26 mouse cellular contexts compared by ENCODE assay signal in the genomic region with DNA sequence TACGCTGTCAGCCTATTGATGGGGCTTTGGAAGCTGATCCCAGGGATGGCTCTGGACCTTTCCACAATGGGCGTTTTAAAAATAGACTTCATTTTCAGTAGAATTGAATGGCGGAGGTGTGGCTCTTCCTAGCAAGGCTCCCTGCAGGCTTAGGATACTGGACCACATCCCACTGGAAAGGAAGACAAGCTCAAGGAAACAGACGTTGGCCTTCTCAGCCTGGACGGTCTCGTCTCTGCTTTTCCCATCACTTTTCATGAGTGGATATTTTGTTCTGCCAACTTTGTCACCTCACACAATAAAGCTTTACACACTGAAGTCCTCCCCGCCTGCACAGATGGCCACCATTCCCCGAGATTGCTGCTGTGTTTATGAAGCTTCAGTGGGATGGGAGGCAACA.
A peak's percentile ranks its signal among the peaks of the same experiment; 100 is the strongest.
DNase-seq lines count a peak whose midpoint lies in the region; ATAC-seq and TF ChIP-seq lines count a peak whose summit lies in the region.
"Had no signal": no experiment of that assay in that cellular context is flagged by ENCODE, and none has a peak within 500 bp of the region (broad histone marks: within the 10 kb centered on the region; RNA-seq: fewer than 3 reads in every experiment).

No protein-coding gene starts in this region.

- intact Hi-C loops in heart, adult 2 months (cut with DNase I): loop anchor here (1.0 to 10.0 kb wide), 3 partner anchors 39 to 160 kb away; no protein-coding TSS in a partner anchor
- intact Hi-C loops in left cerebral cortex, postnatal 4 days (cut with DNase I): no loop called here

- H3K4me1 ChIP-seq in heart, adult 2 months (ENCODE audit: control insufficient read depth, insufficient read depth, low read length): peaks cover 19% of the 10 kb centered on the region
- H3K4me1 ChIP-seq in heart, embryonic 12.5 days (replicated peaks): peaks cover 58% of the 10 kb centered on the region
- no peaks in the 10 kb centered on the region for H3K4me1 ChIP-seq in lung, postnatal 0 days (ENCODE audit: insufficient read depth, low read depth, low read length)
- peaks cover 58% of the 10 kb centered on the region for H3K4me1 ChIP-seq in hindbrain, embryonic 12.5 days
- H3K4me1 ChIP-seq in limb, embryonic 14.5 days (ENCODE audit: control insufficient read depth, insufficient read depth, low read length): peaks cover 45% of the 10 kb centered on the region
- H3K4me1 ChIP-seq: intestine, embryonic 15.5 days had no signal

- peak; percentile 36 to 47 for DNase-seq in heart, adult 2 months
- DNase-seq in lung, postnatal 10 days: peak; percentile 6
- no peak for DNase-seq in lung, postnatal 0 days (ENCODE audit: low spot score)
- DNase-seq in limb, embryonic 14.5 days (ENCODE audit: low spot score): peak; percentile 57
- DNase-seq in left cerebral cortex, postnatal 4 days: no peak
- no peak for DNase-seq in adrenal gland, adult 18-20 months (ENCODE audit: low spot score in 2 of 2)
- DNase-seq: adrenal gland, adult 8-10 months; cerebellum, adult 18-20 months; cerebellum, postnatal 36 days; embryo, embryonic 11 days; kidney, postnatal 36 days; layer of hippocampus, postnatal 36 days; liver, postnatal 0 days; lung, postnatal 14 days; retina, postnatal 1 day; right cerebral cortex, postnatal 25 days; thymus, postnatal 25 days had no signal

- no peak overlapping the region for H3K9ac ChIP-seq in heart, adult 2 months (ENCODE audit: low read depth, low read length)
- no peak overlapping the region for H3K9ac ChIP-seq in heart, embryonic 12.5 days
- H3K9ac ChIP-seq in lung, postnatal 0 days (replicated peaks; ENCODE audit: low read depth): no peak overlapping the region
- no peak overlapping the region for H3K9ac ChIP-seq in hindbrain, embryonic 12.5 days
- no peak overlapping the region for H3K9ac ChIP-seq in limb, embryonic 14.5 days (ENCODE audit: low read depth, low read length, severe bottlenecking)
- H3K9ac ChIP-seq: embryonic facial prominence, embryonic 13.5 days; forebrain, embryonic 12.5 days; intestine, embryonic 15.5 days; kidney, embryonic 15.5 days; liver, postnatal 0 days; midbrain, embryonic 12.5 days had no signal

- H3K27ac ChIP-seq in heart, adult 2 months: peak overlapping the region; percentile 67
- no peak overlapping the region for H3K27ac ChIP-seq in heart, embryonic 12.5 days (ENCODE audit: poor library complexity, severe bottlenecking)
- no peak overlapping the region for H3K27ac ChIP-seq in lung, postnatal 0 days (ENCODE audit: low read length)
- H3K27ac ChIP-seq in hindbrain, embryonic 12.5 days: peak overlapping the region; percentile 2; the same call in 1 of the 2 replicates
- H3K27ac ChIP-seq in limb, embryonic 14.5 days (replicated peaks; ENCODE audit: low read depth, low read length): no peak overlapping the region
- H3K27ac ChIP-seq: embryonic facial prominence, embryonic 13.5 days; forebrain, embryonic 12.5 days; intestine, embryonic 15.5 days; kidney, embryonic 15.5 days had no signal

- H3K36me3 ChIP-seq in heart, adult 2 months (ENCODE audit: control insufficient read depth, insufficient read depth, low read length): peaks cover 2% of the 10 kb centered on the region
- H3K36me3 ChIP-seq in heart, embryonic 12.5 days: no peaks in the 10 kb centered on the region; the same call in 1 of the 2 replicates
- H3K36me3 ChIP-seq in lung, postnatal 0 days (ENCODE audit: insufficient read depth, low read length): no peaks in the 10 kb centered on the region
- H3K36me3 ChIP-seq in hindbrain, embryonic 12.5 days: peaks cover 16% of the 10 kb centered on the region; the same call in 1 of the 2 replicates
- H3K36me3 ChIP-seq in limb, embryonic 14.5 days (ENCODE audit: control insufficient read depth, insufficient read depth, low read length): peaks cover 38% of the 10 kb centered on the region
- H3K36me3 ChIP-seq: intestine, embryonic 15.5 days; kidney, embryonic 15.5 days had no signal

- no peak for TF ChIP-seq POLR2A in heart, adult 2 months (IDR thresholded peaks at IDR 0.05; ENCODE audit: insufficient read depth, low read depth, low read length)
- no peak for TF ChIP-seq POLR2A in limb, embryonic 14.5 days (IDR thresholded peaks at IDR 0.05; ENCODE audit: borderline replicate concordance, extremely low read depth, insufficient read depth, insufficient read length)

- 0 out of 2 replicates have a peak, but pooled peaks cover 2% of the 10 kb centered on the region for H3K79me2 ChIP-seq in heart, adult 2 months (replicated peaks; ENCODE audit: control insufficient read depth, insufficient read depth, low read length)

- ATAC-seq in heart, embryonic 12.5 days (ENCODE audit: insufficient number of reproducible peaks, low FRiP score): no peak
- no peak for ATAC-seq in lung, postnatal 0 days
- no peak for ATAC-seq in hindbrain, embryonic 12.5 days (ENCODE audit: low FRiP score)
- peak; percentile 47; the same call in 1 of the 2 replicates for ATAC-seq in limb, embryonic 14.5 days (ENCODE audit: low FRiP score, low read depth)
- ATAC-seq: intestine, embryonic 15.5 days; liver, postnatal 0 days had no signal

- peak; percentile 95; the same call in 1 of the 2 replicates for TF ChIP-seq EP300 in heart, adult 2 months (IDR thresholded peaks at IDR 0.05; ENCODE audit: insufficient read depth, low read depth, low read length)
- TF ChIP-seq EP300 in lung, postnatal 0 days (IDR thresholded peaks at IDR 0.05): no peak

- WGBS in heart, adult 2 months: 43% methylated on average over 8 of the region's 8 CpGs
- 70% methylated on average over 8 of the region's 8 CpGs for WGBS in heart, embryonic 12.5 days
- WGBS in lung, postnatal 0 days: 70% methylated on average over 8 of the region's 8 CpGs
- WGBS in hindbrain, embryonic 12.5 days: 80% methylated on average over 8 of the region's 8 CpGs
- 59% methylated on average over 8 of the region's 8 CpGs for WGBS in limb, embryonic 14.5 days

- H3K4me3 ChIP-seq in heart, adult 2 months: no peak overlapping the region
- H3K4me3 ChIP-seq in heart, embryonic 12.5 days: no peak overlapping the region
- no peak overlapping the region for H3K4me3 ChIP-seq in lung, postnatal 0 days (ENCODE audit: low read depth, low read length)
- H3K4me3 ChIP-seq in hindbrain, embryonic 12.5 days: no peak overlapping the region
- H3K4me3 ChIP-seq in limb, embryonic 14.5 days (replicated peaks; ENCODE audit: low read length): no peak overlapping the region
- H3K4me3 ChIP-seq: embryonic facial prominence, embryonic 13.5 days; erythroblast, embryonic 14.5 days; forebrain, embryonic 12.5 days; intestine, embryonic 15.5 days; kidney, embryonic 15.5 days; midbrain, embryonic 12.5 days had no signal

- H3K4me2 ChIP-seq in heart, embryonic 12.5 days: no peak overlapping the region
- H3K4me2 ChIP-seq in lung, postnatal 0 days (replicated peaks; ENCODE audit: low read depth, low read length): no peak overlapping the region
- no peak overlapping the region for H3K4me2 ChIP-seq in hindbrain, embryonic 12.5 days (replicated peaks)
- no peak overlapping the region for H3K4me2 ChIP-seq in limb, embryonic 14.5 days (replicated peaks; ENCODE audit: low read depth, low read length, severe bottlenecking)
- H3K4me2 ChIP-seq: embryonic facial prominence, embryonic 13.5 days; forebrain, embryonic 12.5 days; intestine, embryonic 15.5 days; kidney, embryonic 15.5 days; liver, embryonic 11.5 days; midbrain, embryonic 12.5 days had no signal

- H3K27me3 ChIP-seq in heart, adult 2 months (ENCODE audit: control insufficient read depth, insufficient read depth, low read length): no peaks in the 10 kb centered on the region
- no peaks in the 10 kb centered on the region for H3K27me3 ChIP-seq in heart, embryonic 12.5 days (replicated peaks)
- no peaks in the 10 kb centered on the region for H3K27me3 ChIP-seq in lung, postnatal 0 days (replicated peaks; ENCODE audit: insufficient read depth, low read length)
- H3K27me3 ChIP-seq in hindbrain, embryonic 12.5 days: no peaks in the 10 kb centered on the region
- H3K27me3 ChIP-seq in limb, embryonic 14.5 days (ENCODE audit: control insufficient read depth, insufficient read depth, low read length): no peaks in the 10 kb centered on the region
- H3K27me3 ChIP-seq: embryonic facial prominence, embryonic 13.5 days; forebrain, embryonic 12.5 days; intestine, embryonic 15.5 days; kidney, embryonic 15.5 days; midbrain, embryonic 12.5 days had no signal

- no peak for TF ChIP-seq CTCF in heart, adult 2 months (IDR thresholded peaks at IDR 0.05)
- no peak for TF ChIP-seq CTCF in lung, postnatal 0 days (IDR thresholded peaks at IDR 0.05)

- H3K9me3 ChIP-seq in heart, embryonic 12.5 days (replicated peaks): no peaks in the 10 kb centered on the region
- H3K9me3 ChIP-seq in lung, postnatal 0 days (ENCODE audit: low read length): no peaks in the 10 kb centered on the region
- no peaks in the 10 kb centered on the region for H3K9me3 ChIP-seq in hindbrain, embryonic 12.5 days (replicated peaks)
- H3K9me3 ChIP-seq in limb, embryonic 14.5 days (ENCODE audit: control insufficient read depth, low read length): no peaks in the 10 kb centered on the region
- H3K9me3 ChIP-seq: embryonic facial prominence, embryonic 13.5 days; forebrain, embryonic 12.5 days; intestine, embryonic 15.5 days; kidney, embryonic 15.5 days; midbrain, embryonic 12.5 days had no signal

Comparison
In these comparisons a context has a peak if more than half of its experiments do, and no peak if none do; other contexts are left out.
1. DNase-seq: peak in heart, adult 2 months (2 of 2), lung, postnatal 10 days (single experiment) and limb, embryonic 14.5 days (single experiment); none in lung, postnatal 0 days (single experiment), left cerebral cortex, postnatal 4 days (single experiment) and adrenal gland, adult 18-20 months (0 of 2).
2. H3K27ac ChIP-seq: peak in heart, adult 2 months (single experiment) and hindbrain, embryonic 12.5 days (single experiment); none in heart, embryonic 12.5 days (single experiment), lung, postnatal 0 days (single experiment) and limb, embryonic 14.5 days (single experiment).